Mouse (Mus musculus): ENCODE results near the gene Gm21874. TPM values are rescaled to one million over a fixed set of nuclear protein-coding genes. Genes with fewer than 3 reads are reported as not detected.

Gm21874 gene
- polyA plus RNA-seq (2012; fragmentation: generic; extraction: Trizol), result not detected

GRCm38 (mm10) chrY:9416048-9416447 is at the start of gene Gm21874:
Gm21874 (minus strand) TSS chrY:9416148.

Other genes starting within 250 kb of the Gm21874 start
- gene Gm21721, start 214.0 kb downstream of the Gm21874 start, polyA plus RNA-seq (2012; fragmentation: generic; extraction: Trizol), result not detected
- gene Gm21812, start 69.0 kb downstream of the Gm21874 start, polyA plus RNA-seq (2012; fragmentation: generic; extraction: Trizol), result not detected

All from C3H10T1/2 (cell line).